Mouse (Mus musculus) C2C12 (cell line): Measurements from ENCODE around the gene Ap4s1. TPM values are rescaled to one million over a fixed set of nuclear protein-coding genes. Genes with fewer than 3 reads are reported as not detected.

Experiments
- H3K27me3 ChIP-seq: one replicate; pipeline ENCODE4 v1.6.1; 2011; ENCODE audit not compliant: control insufficient read depth, insufficient read depth, insufficient read length
- H3K36me3 ChIP-seq: one replicate; pipeline ENCODE4 v1.6.1; 2011; ENCODE audit not compliant: control insufficient read depth, insufficient read depth
- H3K4me3 ChIP-seq: one replicate; pipeline ENCODE4 v1.5.1; 2011; ENCODE audit warnings: mild to moderate bottlenecking, control low read depth; ENCODE audit not compliant: poor library complexity, insufficient read depth, severe bottlenecking
- H3K79me2 ChIP-seq: one replicate; pipeline ENCODE4 v1.6.1; 2011; ENCODE audit not compliant: control insufficient read depth, insufficient read depth
- H3K79me3 ChIP-seq: one replicate; pipeline ENCODE4 v1.6.1; 2011; ENCODE audit warnings: low read depth, control low read depth
- H3ac ChIP-seq: one replicate; pipeline ENCODE3; 2011; ENCODE audit warnings: low read depth; ENCODE audit not compliant: control insufficient read depth, insufficient read length
- CEBPB ChIP-seq: IDR thresholded peaks from one replicate; pipeline ENCODE4 v1.6.1; 2011; ENCODE audit warnings: low read depth, mild to moderate bottlenecking, control low read depth, moderate library complexity
- CTCF ChIP-seq: IDR thresholded peaks from one replicate; pipeline ENCODE4 v1.5.1; 2011; ENCODE audit not compliant: control insufficient read depth, insufficient read depth, insufficient read length
- FOSL1 ChIP-seq: IDR thresholded peaks from one replicate; pipeline ENCODE4 v1.8.0; 2011; ENCODE audit warnings: mild to moderate bottlenecking, low read length; ENCODE audit not compliant: poor library complexity, insufficient read depth, severe bottlenecking
- MAX ChIP-seq: IDR thresholded peaks from one replicate; pipeline ENCODE4 v1.6.1; 2011; ENCODE audit warnings: mild to moderate bottlenecking, control low read depth
- MYOD1 ChIP-seq: IDR thresholded peaks from one replicate; pipeline ENCODE4 v1.6.1; 2011; ENCODE audit warnings: low read depth; ENCODE audit not compliant: control insufficient read depth, insufficient read length
- MYOG ChIP-seq: IDR thresholded peaks from one replicate; pipeline ENCODE4 v1.6.1; 2011; ENCODE audit not compliant: control insufficient read depth, insufficient read length; ENCODE audit errors: extremely low read depth
- USF1 ChIP-seq: IDR thresholded peaks from one replicate; pipeline ENCODE4 v1.6.1; 2011; ENCODE audit warnings: low read depth, mild to moderate bottlenecking, control low read depth, moderate library complexity
- polyA plus RNA-seq: library from polyadenylated mRNA; unstranded; fragments of >200 nt; fragmentation: generic; extraction: Trizol; gene quantifications from one replicate; pipeline ENCODE4 v1.2.1, GENCODE M21; 2012; ENCODE audit warnings: missing spikeins

Ap4s1 gene
- polyA plus RNA-seq, 1 experiment = 10.8 TPM

DNA sequence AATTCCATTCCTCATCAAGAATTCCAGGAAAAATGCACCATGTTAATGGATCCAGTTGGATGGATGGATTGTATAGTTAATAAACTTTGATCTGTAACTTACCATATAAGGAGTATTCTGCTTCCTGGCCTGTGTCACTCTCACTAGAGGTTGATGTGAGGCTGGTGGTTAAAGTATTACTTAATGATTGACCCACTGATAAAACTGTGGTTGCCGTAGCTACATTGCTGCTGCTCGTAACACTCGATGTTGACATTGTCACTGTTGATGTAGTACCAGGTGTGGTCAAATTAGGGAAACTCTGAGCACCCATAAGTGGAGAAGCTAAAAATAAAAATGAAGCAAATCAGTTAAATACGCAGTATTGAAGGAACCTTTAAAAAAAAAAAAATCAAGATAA, 76.6 kb downstream of the Ap4s1 start:
- peaks cover 83% of the 10 kb centered on the region for H3K36me3 ChIP-seq
- no peaks in the 10 kb centered on the region for H3K79me3 ChIP-seq
- TF ChIP-seq USF1 (no peak), MYOD1 (no peak), MAX (no peak), FOSL1 (no peak), CEBPB (no peak), MYOG (no peak), CTCF (no peak)
- H3K27me3 ChIP-seq = no peaks in the 10 kb centered on the region
- no peak overlapping the region for H3K4me3 ChIP-seq
- no peaks in the 10 kb centered on the region for H3K79me2 ChIP-seq
- H3ac ChIP-seq = no peak overlapping the region

DNA sequence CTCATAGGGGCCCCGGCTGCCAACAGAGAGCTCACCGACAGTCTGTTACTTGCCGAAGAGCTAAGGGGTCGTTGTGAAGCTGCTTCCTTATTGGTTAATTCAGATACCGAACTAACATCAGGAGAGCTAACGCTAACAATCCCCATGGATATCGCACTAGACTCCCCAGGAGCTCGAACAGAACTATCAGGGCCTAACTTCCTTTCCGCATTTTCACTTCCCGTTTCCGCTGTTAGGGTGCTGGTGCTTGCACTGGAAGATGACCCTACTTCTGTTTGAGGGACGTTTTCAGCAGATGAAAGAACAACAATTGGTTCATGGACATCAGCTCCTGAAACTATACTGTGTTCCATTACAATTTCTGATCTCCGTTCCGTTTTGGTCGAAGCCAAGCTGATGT, 77.9 kb downstream of the Ap4s1 start:
- no peak for TF ChIP-seq MYOG
- no peak for TF ChIP-seq FOSL1
- no peak for TF ChIP-seq CTCF
- no peak for TF ChIP-seq CEBPB
- no peak for TF ChIP-seq MAX
- TF ChIP-seq MYOD1 = no peak
- TF ChIP-seq USF1 = no peak
- H3K4me3 ChIP-seq = no peak overlapping the region
- H3K79me2 ChIP-seq = no peaks in the 10 kb centered on the region
- H3K27me3 ChIP-seq = no peaks in the 10 kb centered on the region
- no peak overlapping the region for H3ac ChIP-seq
- H3K36me3 ChIP-seq = peaks cover 83% of the 10 kb centered on the region
- H3K79me3 ChIP-seq = no peaks in the 10 kb centered on the region

DNA sequence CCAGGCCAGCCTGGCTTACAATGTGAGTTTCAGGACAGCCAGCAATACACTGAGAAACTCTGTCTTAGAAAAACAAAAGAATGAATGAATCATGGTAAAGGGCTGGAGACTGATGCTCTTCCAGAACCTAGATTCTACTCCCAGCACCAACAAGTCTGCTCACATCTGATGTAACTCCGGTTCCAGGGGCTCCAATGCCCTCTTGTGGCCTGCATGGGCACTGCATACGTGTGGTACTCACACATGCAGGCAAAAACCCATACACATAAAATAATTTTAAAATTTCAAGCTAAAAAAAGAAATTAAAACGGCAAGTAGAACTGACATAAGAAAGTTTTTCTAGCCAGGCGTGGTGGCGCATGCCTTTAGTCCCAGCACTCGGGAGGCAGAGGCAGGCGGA, 94.0 kb downstream of the Ap4s1 start:
- Histone ChIP-seq H3K79me3 (no peaks in the 10 kb centered on the region), H3K79me2 (no peaks in the 10 kb centered on the region), H3K27me3 (no peaks in the 10 kb centered on the region), H3K4me3 (no peak overlapping the region), H3K36me3 (peaks cover 97% of the 10 kb centered on the region), H3ac (no peak overlapping the region)
- no peak for TF ChIP-seq FOSL1
- no peak for TF ChIP-seq MYOG
- no peak for TF ChIP-seq CTCF

Other genes with a start within 250 kb of the Ap4s1 start
- gene Coch, start 97.7 kb upstream of the Ap4s1 start, polyA plus RNA-seq = 0.53 TPM
- 20.5 TPM for gene Strn3, start 864 bp downstream of the Ap4s1 start, polyA plus RNA-seq
- gene Hectd1, start 138.5 kb downstream of the Ap4s1 start, polyA plus RNA-seq = 17.4 TPM